Mouse (Mus musculus): Measurements from ENCODE around the gene 4930579F01Rik.

- TF ChIP-seq CTCF (IDR thresholded peaks at IDR 0.05) = no peak
- TF ChIP-seq EP300 (IDR thresholded peaks at IDR 0.05) = no peak
Measured at GRCm38 (mm10) chr3:138230266-138230665, 36.6 kb upstream of the 4930579F01Rik start.

Measured in lung, postnatal 0 days (tissue).